8 mouse cellular contexts compared by ENCODE assay signal in the genomic region with DNA sequence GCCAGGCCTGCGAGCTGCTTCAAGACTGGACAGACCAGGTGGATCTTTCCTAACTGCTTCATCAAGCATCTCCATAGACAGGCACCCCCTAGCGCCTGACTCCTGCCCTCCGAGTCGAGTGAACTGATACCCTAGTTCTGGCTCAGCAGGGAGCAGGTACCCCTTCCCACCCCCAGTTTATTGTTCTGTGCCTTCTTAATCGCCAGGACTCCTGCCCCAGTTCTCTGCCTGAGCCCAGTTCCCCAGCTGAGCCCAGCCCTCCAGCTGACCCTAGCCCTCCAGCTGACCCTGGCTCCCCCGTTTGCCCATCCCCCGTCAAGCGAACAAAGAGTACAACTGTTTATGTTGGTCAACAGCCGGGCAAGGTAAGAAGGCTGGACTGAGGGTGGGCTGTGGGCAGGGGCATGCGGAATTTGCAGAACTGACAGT. TPM values are rescaled to one million over a fixed set of nuclear protein-coding genes. Genes with fewer than 3 reads are reported as not detected.
DNase-seq lines count a peak whose midpoint lies in the region; ATAC-seq and TF ChIP-seq lines count a peak whose summit lies in the region.

No protein-coding gene starts in this region.

- H3K4me3 ChIP-seq in kidney, postnatal 0 days (replicated peaks; ENCODE audit: low read depth, low read length), result peak overlapping the region; percentile 74
- peak overlapping the region; percentile 85 for H3K4me3 ChIP-seq in embryonic facial prominence, embryonic 11.5 days (ENCODE audit: low read depth, low read length)
- peak overlapping the region; percentile 92 for H3K4me3 ChIP-seq in intestine, embryonic 16.5 days (ENCODE audit: low read length)
- H3K4me3 ChIP-seq in neural tube, embryonic 14.5 days (ENCODE audit: low read depth, low read length), result peak overlapping the region; percentile 7; the same call in 1 of the 2 replicates

- WGBS in kidney, postnatal 0 days, result 11% methylated on average over 10 of the region's 10 CpGs
- 6% methylated on average over 10 of the region's 10 CpGs for WGBS in embryonic facial prominence, embryonic 11.5 days
- WGBS in intestine, embryonic 16.5 days, result 7% methylated on average over 10 of the region's 10 CpGs
- 10% methylated on average over 10 of the region's 10 CpGs for WGBS in neural tube, embryonic 14.5 days

- H3K4me2 ChIP-seq in kidney, postnatal 0 days (ENCODE audit: low read length), result peak overlapping the region; percentile 92
- peak overlapping the region; percentile 87 for H3K4me2 ChIP-seq in embryonic facial prominence, embryonic 11.5 days (ENCODE audit: low read depth, low read length)
- peak overlapping the region; percentile 66 for H3K4me2 ChIP-seq in intestine, embryonic 16.5 days (ENCODE audit: low read depth, low read length)
- peak overlapping the region; percentile 86 for H3K4me2 ChIP-seq in neural tube, embryonic 14.5 days (ENCODE audit: low read depth, low read length)

- DNase-seq in kidney, postnatal 0 days (ENCODE audit: low spot score), result no peak
- no peak for DNase-seq in kidney, adult 8-10 months
- DNase-seq in embryonic facial prominence, embryonic 11.5 days (ENCODE audit: low spot score), result peak; percentile 46
- DNase-seq in gastrocnemius, postnatal 36 days, result no peak
- no peak for DNase-seq in left cerebral cortex, adult 11 months (ENCODE audit: low spot score)
- DNase-seq in lung, postnatal 36 days, result no peak

- H3K9ac ChIP-seq in kidney, postnatal 0 days (ENCODE audit: low read depth, low read length), result peak overlapping the region; percentile 86
- H3K9ac ChIP-seq in embryonic facial prominence, embryonic 11.5 days (replicated peaks; ENCODE audit: low read length), result peak overlapping the region; percentile 97
- H3K9ac ChIP-seq in intestine, embryonic 16.5 days (ENCODE audit: low read depth, low read length), result peak overlapping the region; percentile 96
- no peak overlapping the region for H3K9ac ChIP-seq in neural tube, embryonic 14.5 days (replicated peaks; ENCODE audit: low read depth, low read length)

- H3K27ac ChIP-seq in kidney, postnatal 0 days, result no peak overlapping the region
- no peak overlapping the region; the same call in 1 of the 2 replicates for H3K27ac ChIP-seq in embryonic facial prominence, embryonic 11.5 days (replicated peaks; ENCODE audit: low read depth, low read length)
- H3K27ac ChIP-seq in intestine, embryonic 16.5 days (ENCODE audit: low read length), result peak overlapping the region; percentile 2; the same call in 1 of the 2 replicates
- H3K27ac ChIP-seq in neural tube, embryonic 14.5 days (ENCODE audit: low read depth, low read length), result no peak overlapping the region

- H3K36me3 ChIP-seq in kidney, postnatal 0 days (ENCODE audit: insufficient read depth, low read length), result peaks cover 26% of the 10 kb centered on the region
- H3K36me3 ChIP-seq in embryonic facial prominence, embryonic 11.5 days (replicated peaks; ENCODE audit: control insufficient read depth, insufficient read depth, low read depth, low read length), result peaks cover 19% of the 10 kb centered on the region
- peaks cover 25% of the 10 kb centered on the region; the same call in 1 of the 2 replicates for H3K36me3 ChIP-seq in intestine, embryonic 16.5 days (ENCODE audit: control insufficient read depth, insufficient read depth, low read length)
- 0 out of 2 replicates have a peak, but pooled peaks cover 3% of the 10 kb centered on the region for H3K36me3 ChIP-seq in neural tube, embryonic 14.5 days (ENCODE audit: control insufficient read depth, insufficient read depth, low read length)

- H3K27me3 ChIP-seq in kidney, postnatal 0 days (ENCODE audit: insufficient read depth, low read length), result no peaks in the 10 kb centered on the region
- no peaks in the 10 kb centered on the region for H3K27me3 ChIP-seq in embryonic facial prominence, embryonic 11.5 days (ENCODE audit: control insufficient read depth, insufficient read depth, low read length)
- H3K27me3 ChIP-seq in intestine, embryonic 16.5 days (replicated peaks; ENCODE audit: control insufficient read depth, insufficient read depth, low read length), result no peaks in the 10 kb centered on the region
- H3K27me3 ChIP-seq in neural tube, embryonic 14.5 days (ENCODE audit: control insufficient read depth, insufficient read depth, low read length), result no peaks in the 10 kb centered on the region

- intact Hi-C loops in gastrocnemius, postnatal 36 days (cut with DNase I), result no loop called here

- peaks cover 16% of the 10 kb centered on the region for H3K4me1 ChIP-seq in kidney, postnatal 0 days (replicated peaks; ENCODE audit: insufficient read depth, low read length)
- H3K4me1 ChIP-seq in embryonic facial prominence, embryonic 11.5 days (ENCODE audit: control insufficient read depth, insufficient read depth, low read length), result peaks cover 5% of the 10 kb centered on the region; the same call in 1 of the 2 replicates
- H3K4me1 ChIP-seq in intestine, embryonic 16.5 days (ENCODE audit: control insufficient read depth, insufficient read depth, low read length), result peaks cover 39% of the 10 kb centered on the region
- H3K4me1 ChIP-seq in neural tube, embryonic 14.5 days (ENCODE audit: control insufficient read depth, insufficient read depth, low read length), result peaks cover 7% of the 10 kb centered on the region

- ATAC-seq in kidney, postnatal 0 days (replicated peaks; ENCODE audit: low FRiP score, low read depth), result no peak
- ATAC-seq in embryonic facial prominence, embryonic 11.5 days (replicated peaks; ENCODE audit: insufficient number of reproducible peaks, low FRiP score, low TSS enrichment, low read depth), result no peak
- no peak for ATAC-seq in intestine, embryonic 16.5 days
- no peak for ATAC-seq in neural tube, embryonic 14.5 days (ENCODE audit: low read depth)

- TF ChIP-seq CTCF in kidney, postnatal 0 days (IDR thresholded peaks at IDR 0.05; ENCODE audit: low read depth), result peak; percentile 29; the same call in 1 of the 2 replicates

- no peaks in the 10 kb centered on the region for H3K9me3 ChIP-seq in kidney, postnatal 0 days (replicated peaks; ENCODE audit: low read length)
- H3K9me3 ChIP-seq in embryonic facial prominence, embryonic 11.5 days (replicated peaks; ENCODE audit: control insufficient read depth, low read length), result no peaks in the 10 kb centered on the region
- H3K9me3 ChIP-seq in intestine, embryonic 16.5 days (ENCODE audit: control insufficient read depth, low read length), result no peaks in the 10 kb centered on the region
- H3K9me3 ChIP-seq in neural tube, embryonic 14.5 days (ENCODE audit: control insufficient read depth, low read length), result no peaks in the 10 kb centered on the region

RNA-seq across cellular contexts. Expression of gene Cdt1, which starts 1.1 kb away (rescaled TPM):
- polyA plus RNA-seq in kidney, postnatal 0 days (2015; fragmentation: Nextera tagmentation; extraction: Ambion mirVana), result 21.2 and 24.7 TPM in 2 replicates
- 31.6 and 32.1 TPM in 2 replicates for polyA plus RNA-seq in embryonic facial prominence, embryonic 11.5 days (2014; fragmentation: Nextera tagmentation; extraction: Ambion mirVana)
- 36.2 and 40.0 TPM in 2 replicates for polyA plus RNA-seq in intestine, embryonic 16.5 days (2015; fragmentation: Nextera tagmentation; extraction: Ambion mirVana)
- polyA plus RNA-seq in neural tube, embryonic 14.5 days (2014; fragmentation: Nextera tagmentation; extraction: Ambion mirVana), result 4.7 TPM in 2 replicates
- 1 to 10 TPM in 1 of 2 experiments, under 1 TPM in 1; 0.76 to 1.2 TPM for total RNA-seq in gastrocnemius, postnatal 36 days (2021)

RNA-seq across cellular contexts. Expression of gene Aprt, which starts 7.8 kb away (rescaled TPM):
- 354 and 392 TPM in 2 replicates for polyA plus RNA-seq in kidney, postnatal 0 days (2015; fragmentation: Nextera tagmentation; extraction: Ambion mirVana)
- 246 and 268 TPM in 2 replicates for polyA plus RNA-seq in embryonic facial prominence, embryonic 11.5 days (2014; fragmentation: Nextera tagmentation; extraction: Ambion mirVana)
- polyA plus RNA-seq in intestine, embryonic 16.5 days (2015; fragmentation: Nextera tagmentation; extraction: Ambion mirVana), result 736 and 778 TPM in 2 replicates
- polyA plus RNA-seq in neural tube, embryonic 14.5 days (2014; fragmentation: Nextera tagmentation; extraction: Ambion mirVana), result 170 and 179 TPM in 2 replicates
- total RNA-seq in gastrocnemius, postnatal 36 days (2021), result 10 to 100 TPM; 35.4 to 45.3 TPM

RNA-seq across cellular contexts. Expression of gene Piezo1, which starts 17.8 kb away (rescaled TPM):
- 12.5 and 14.9 TPM in 2 replicates for polyA plus RNA-seq in kidney, postnatal 0 days (2015; fragmentation: Nextera tagmentation; extraction: Ambion mirVana)
- polyA plus RNA-seq in embryonic facial prominence, embryonic 11.5 days (2014; fragmentation: Nextera tagmentation; extraction: Ambion mirVana), result 3.4 and 5.9 TPM in 2 replicates
- 9.8 and 11.3 TPM in 2 replicates for polyA plus RNA-seq in intestine, embryonic 16.5 days (2015; fragmentation: Nextera tagmentation; extraction: Ambion mirVana)
- 1.2 and 3.0 TPM in 2 replicates for polyA plus RNA-seq in neural tube, embryonic 14.5 days (2014; fragmentation: Nextera tagmentation; extraction: Ambion mirVana)
- total RNA-seq in gastrocnemius, postnatal 36 days (2021), result 10 to 100 TPM; 14.3 to 15.9 TPM

RNA-seq across cellular contexts. Expression of gene Galns, which starts 42.4 kb away (rescaled TPM):
- polyA plus RNA-seq in kidney, postnatal 0 days (2015; fragmentation: Nextera tagmentation; extraction: Ambion mirVana), result 19.4 and 23.3 TPM in 2 replicates
- 4.3 and 6.6 TPM in 2 replicates for polyA plus RNA-seq in embryonic facial prominence, embryonic 11.5 days (2014; fragmentation: Nextera tagmentation; extraction: Ambion mirVana)
- 22.4 and 27.4 TPM in 2 replicates for polyA plus RNA-seq in intestine, embryonic 16.5 days (2015; fragmentation: Nextera tagmentation; extraction: Ambion mirVana)
- 6.9 and 7.1 TPM in 2 replicates for polyA plus RNA-seq in neural tube, embryonic 14.5 days (2014; fragmentation: Nextera tagmentation; extraction: Ambion mirVana)
- total RNA-seq in gastrocnemius, postnatal 36 days (2021), result 1 to 10 TPM; 1.3 to 1.6 TPM

RNA-seq across cellular contexts. Expression of gene Trappc2l, which starts 42.5 kb away (rescaled TPM):
- 64.5 and 73.3 TPM in 2 replicates for polyA plus RNA-seq in kidney, postnatal 0 days (2015; fragmentation: Nextera tagmentation; extraction: Ambion mirVana)
- 38.1 and 43.6 TPM in 2 replicates for polyA plus RNA-seq in embryonic facial prominence, embryonic 11.5 days (2014; fragmentation: Nextera tagmentation; extraction: Ambion mirVana)
- polyA plus RNA-seq in intestine, embryonic 16.5 days (2015; fragmentation: Nextera tagmentation; extraction: Ambion mirVana), result 76.7 and 86.4 TPM in 2 replicates
- polyA plus RNA-seq in neural tube, embryonic 14.5 days (2014; fragmentation: Nextera tagmentation; extraction: Ambion mirVana), result 119 and 150 TPM in 2 replicates
- total RNA-seq in gastrocnemius, postnatal 36 days (2021), result 10 to 100 TPM; 38.2 to 40.6 TPM

Comparison
In these comparisons a context has a peak if more than half of its experiments do, and no peak if none do; other contexts are left out.
1. H3K4me3 ChIP-seq: peak in every context shown above with its lines; median percentile 92 in intestine, embryonic 16.5 days; 85 in embryonic facial prominence, embryonic 11.5 days; 74 in kidney, postnatal 0 days; 7 in neural tube, embryonic 14.5 days.